Mouse (Mus musculus) hindlimb bud, embryonic 11.5 days (tissue): ENCODE results near the gene Dtnbp1.

Experiments used
- DNase-seq: peaks from one replicate; pipeline ENCODE4 v3.0.0-alpha.2; 2012; ENCODE audit warnings: low read depth, low spot score; ENCODE audit errors: extremely low spot score

Gene Dtnbp1

GRCm38 (mm10) chr13:45003026-45003425 lies 1.1 kb upstream of the Dtnbp1 start:
- no peak for DNase-seq

GRCm38 (mm10) chr13:45001228-45001910 lies 578 bp downstream of the Dtnbp1 start:
- no peak for DNase-seq

GRCm38 (mm10) chr13:45000836-45001227 lies 1.1 kb downstream of the Dtnbp1 start:
- no peak for DNase-seq

- no peak for DNase-seq
Measured at GRCm38 (mm10) chr13:44999211-44999610, 2.7 kb downstream of the Dtnbp1 start.

GRCm38 (mm10) chr13:44996339-44996738 lies 5.6 kb downstream of the Dtnbp1 start:
- DNase-seq = no peak

GRCm38 (mm10) chr13:44992550-44993205 lies 9.3 kb downstream of the Dtnbp1 start:
- no peak for DNase-seq

GRCm38 (mm10) chr13:44991936-44992335 lies 10.0 kb downstream of the Dtnbp1 start:
- no peak for DNase-seq

- no peak for DNase-seq
Measured at GRCm38 (mm10) chr13:44990073-44990682, 11.8 kb downstream of the Dtnbp1 start.

- DNase-seq = no peak
Measured at GRCm38 (mm10) chr13:44986352-44986751, 15.6 kb downstream of the Dtnbp1 start.

- no peak for DNase-seq
Measured at GRCm38 (mm10) chr13:44985321-44985720, 16.6 kb downstream of the Dtnbp1 start.

GRCm38 (mm10) chr13:44983635-44984401 lies 18.1 kb downstream of the Dtnbp1 start:
- DNase-seq = no peak

GRCm38 (mm10) chr13:44982799-44983198 lies 19.1 kb downstream of the Dtnbp1 start:
- DNase-seq = no peak

GRCm38 (mm10) chr13:44979433-44979832 lies 22.5 kb downstream of the Dtnbp1 start:
- DNase-seq = no peak

GRCm38 (mm10) chr13:44977483-44978141 lies 24.3 kb downstream of the Dtnbp1 start:
- DNase-seq = no peak

- DNase-seq = no peak
Measured at GRCm38 (mm10) chr13:44977059-44977458, 24.9 kb downstream of the Dtnbp1 start.

- no peak for DNase-seq
Measured at GRCm38 (mm10) chr13:44960542-44961291, 41.2 kb downstream of the Dtnbp1 start.

- no peak for DNase-seq
Measured at GRCm38 (mm10) chr13:44957049-44957448, 44.9 kb downstream of the Dtnbp1 start.

GRCm38 (mm10) chr13:44955781-44956180 lies 46.2 kb downstream of the Dtnbp1 start:
- no peak for DNase-seq

GRCm38 (mm10) chr13:44954232-44954568 lies 47.7 kb downstream of the Dtnbp1 start:
- DNase-seq = no peak

GRCm38 (mm10) chr13:44953546-44954231 lies 48.3 kb downstream of the Dtnbp1 start:
- DNase-seq = no peak
